Mouse (Mus musculus): ENCODE measurements at regions not wholly inside any gene's neighbourhood (a gene's known extent, or its start where the extent isn't known, plus 50 kb on each side); places are given as distances from the start of the nearest gene placed in this dataset.

DNA sequence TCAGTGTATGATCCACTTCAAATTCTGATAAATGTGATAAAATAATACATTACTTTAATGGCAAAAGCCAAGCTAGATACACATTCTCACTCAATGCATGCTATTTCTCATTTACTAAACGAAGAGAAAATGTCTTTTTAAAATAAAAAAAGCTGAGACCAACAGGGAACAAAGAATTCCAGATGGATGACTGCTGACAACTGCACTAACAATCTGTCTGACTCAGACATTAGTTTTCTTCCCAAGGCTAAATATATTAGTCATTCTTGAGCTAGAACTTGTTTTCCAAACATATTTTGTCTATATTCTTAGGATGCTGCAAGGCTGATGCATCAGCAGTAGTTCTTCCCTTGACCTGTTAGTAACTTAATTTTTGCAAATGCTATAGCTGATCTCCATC is 1008.2 kb downstream of the Sis start:
- DNase-seq (ENCODE audit: extremely low spot score in 1 of 2, low spot score in 1 of 2), result peak in 1 of 2 experiments; percentile 5

DNA sequence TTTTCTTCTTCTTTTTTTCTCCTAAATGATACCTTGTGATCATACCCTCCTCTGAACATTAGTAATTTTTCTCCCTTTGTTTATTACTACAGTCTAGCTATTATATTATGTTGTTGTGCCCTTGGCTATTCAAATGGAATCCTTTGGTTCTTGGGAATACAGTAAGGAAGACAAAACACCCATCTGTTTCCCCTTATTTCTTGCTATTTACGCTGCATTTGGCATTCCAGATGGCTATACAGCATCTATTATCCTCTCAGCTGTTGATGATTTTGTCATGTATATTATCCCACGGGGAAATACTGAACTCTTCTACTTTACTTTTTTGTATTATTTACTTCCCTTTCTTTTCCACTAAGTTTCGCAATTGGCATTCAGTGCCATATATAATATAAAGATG is 1047.8 kb downstream of the Sis start:
- DNase-seq (ENCODE audit: extremely low spot score in 1 of 2, low spot score in 1 of 2), result no peak

GRCm38 (mm10) chr3:71913783-71914182 is 1053.9 kb downstream of the Sis start:
- DNase-seq (ENCODE audit: extremely low spot score in 1 of 2, low spot score in 1 of 2), result no peak

DNA sequence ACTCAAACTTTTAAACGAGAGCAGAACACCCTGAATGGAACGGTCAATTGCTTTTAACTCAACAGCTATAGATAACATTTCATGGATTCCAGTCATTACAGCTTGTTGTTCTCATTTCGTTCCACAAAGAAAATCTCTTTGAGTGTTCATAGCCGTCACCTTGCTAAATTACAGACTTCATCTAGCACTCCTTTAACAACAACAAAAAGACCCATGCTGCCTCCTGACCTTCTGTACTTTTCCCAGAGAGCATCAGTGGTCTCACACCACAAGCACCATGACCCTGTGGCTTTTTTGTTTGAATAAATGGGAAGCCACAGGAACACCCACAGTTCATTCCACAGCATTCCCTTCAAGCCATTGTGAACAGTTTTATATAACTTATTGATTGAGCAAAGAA is 1058.4 kb downstream of the Sis start:
- no peak for DNase-seq (ENCODE audit: extremely low spot score in 1 of 2, low spot score in 1 of 2)

DNA sequence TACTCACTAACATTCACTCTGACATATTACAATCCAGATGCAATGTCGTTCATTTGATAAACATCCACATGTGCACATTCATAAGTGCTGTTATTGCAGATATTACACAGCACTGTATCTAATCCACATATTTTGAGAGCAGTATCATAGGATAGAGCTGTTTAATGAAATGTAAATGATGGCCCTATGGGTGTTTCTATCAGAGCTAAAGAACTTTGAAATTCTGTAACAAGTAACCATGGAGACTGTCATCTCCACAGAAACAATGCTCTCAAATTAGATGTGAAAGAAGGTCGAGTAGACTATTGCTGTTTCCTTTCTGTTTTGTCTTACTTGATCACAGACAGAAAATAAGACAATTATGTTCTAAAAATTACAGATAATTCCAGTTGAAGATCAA is 1103.0 kb downstream of the Sis start:
- no peak for DNase-seq (ENCODE audit: extremely low spot score in 1 of 2, low spot score in 1 of 2)

DNA sequence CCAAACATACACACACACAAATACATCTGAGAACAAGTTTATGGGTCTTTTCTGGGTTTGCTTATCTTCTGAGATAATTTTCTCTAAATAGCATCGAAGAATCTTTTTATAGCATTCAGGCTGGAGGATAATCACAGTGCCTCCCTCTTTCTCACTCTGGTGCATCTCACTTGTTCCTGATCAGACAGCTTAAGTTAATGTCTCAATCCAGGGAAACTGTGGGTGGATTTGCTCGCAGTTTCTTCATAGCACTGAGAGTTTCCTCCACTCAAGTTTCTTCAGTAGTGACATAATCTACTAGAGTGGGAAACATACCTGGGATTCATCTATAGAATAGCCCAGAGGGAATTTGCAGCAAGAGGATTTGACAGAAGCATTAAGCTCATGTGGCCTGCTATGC is 1131.6 kb downstream of the Sis start:
- no peak for DNase-seq (ENCODE audit: extremely low spot score in 1 of 2, low spot score in 1 of 2)
